In genomic region chr3:89339416-89339815, GRCm38 (mm10) we compare ENCODE assay signal across 9 mouse cellular contexts. TPM values are rescaled to one million over a fixed set of nuclear protein-coding genes. Genes with fewer than 3 reads are reported as not detected.
DNase-seq lines count a peak whose midpoint lies in the region; ATAC-seq and TF ChIP-seq lines count a peak whose summit lies in the region.
"Had no signal": no experiment of that assay in that cellular context is flagged by ENCODE, and none has a peak within 500 bp of the region (broad histone marks: within the 10 kb centered on the region; RNA-seq: fewer than 3 reads in every experiment).

No protein-coding gene starts in this region.

- no peak overlapping the region for H3K9ac ChIP-seq in stomach, embryonic 14.5 days (replicated peaks; ENCODE audit: low read depth, low read length)

- peaks cover 59% of the 10 kb centered on the region for H3K4me1 ChIP-seq in E14TG2a.4 (replicated peaks; ENCODE audit: low read depth, low read length)
- peaks cover 32% of the 10 kb centered on the region for H3K4me1 ChIP-seq in stomach, embryonic 14.5 days (ENCODE audit: control insufficient read depth, insufficient read depth, low read length)

- H3K4me3 ChIP-seq in E14TG2a.4 (replicated peaks; ENCODE audit: low read length): peak overlapping the region; percentile 88
- H3K4me3 ChIP-seq in stomach, embryonic 14.5 days (ENCODE audit: low read depth, low read length): no peak overlapping the region

- H3K36me3 ChIP-seq in E14TG2a.4 (ENCODE audit: insufficient read depth, low read length): peaks cover 49% of the 10 kb centered on the region
- H3K36me3 ChIP-seq in stomach, embryonic 14.5 days (ENCODE audit: control insufficient read depth, insufficient read depth, low read length): peaks cover 3% of the 10 kb centered on the region; the same call in 1 of the 2 replicates

- peaks cover 9% of the 10 kb centered on the region for H3K27me3 ChIP-seq in E14TG2a.4 (ENCODE audit: insufficient read depth, low read length)
- H3K27me3 ChIP-seq in stomach, embryonic 14.5 days (ENCODE audit: control insufficient read depth, insufficient read depth, low read length): no peaks in the 10 kb centered on the region

- no peaks in the 10 kb centered on the region for H3K9me3 ChIP-seq in E14TG2a.4 (ENCODE audit: low read length)
- no peaks in the 10 kb centered on the region for H3K9me3 ChIP-seq in stomach, embryonic 14.5 days (ENCODE audit: control insufficient read depth, low read depth, low read length)

- 26% methylated on average over 8 of the region's 8 CpGs for WGBS in stomach, embryonic 14.5 days

- 0 out of 2 replicates have a peak overlapping the region, but pooled peaks have one; percentile 92 for H3K27ac ChIP-seq in stomach, embryonic 14.5 days (ENCODE audit: low read length)

- intact Hi-C loops in heart, postnatal 36 days (cut with DNase I): no loop called here

- TF ChIP-seq CTCF in E14TG2a.4 (conservative IDR thresholded peaks at IDR 0.05; ENCODE audit: low read length): peak; percentile 100

- no peak overlapping the region; the same call in 1 of the 2 replicates for H3K4me2 ChIP-seq in stomach, embryonic 14.5 days (replicated peaks; ENCODE audit: low read depth, low read length)

- peak; percentile 49 to 59 for DNase-seq in frontal cortex, postnatal 14 days (ENCODE audit: low spot score in 2 of 2)
- no peak for DNase-seq in frontal cortex, postnatal 10 days (ENCODE audit: low spot score in 2 of 2)
- DNase-seq in cerebellum, postnatal 36 days: peak; percentile 59 to 62
- peak; percentile 65 to 72 for DNase-seq in heart, postnatal 36 days
- DNase-seq in layer of hippocampus, postnatal 14 days (ENCODE audit: low spot score in 2 of 2): peak; percentile 66 to 69
- peak; percentile 80 to 85 for DNase-seq in lung, postnatal 4 days

- no peak for ATAC-seq in stomach, embryonic 14.5 days (ENCODE audit: insufficient number of reproducible peaks, insufficient read depth, low FRiP score, low read depth)

RNA-seq across cellular contexts. Expression of gene Efna4, which starts 1.6 kb away (rescaled TPM):
- under 1 TPM; 0.19 to 0.22 TPM for total RNA-seq in heart, postnatal 36 days (2021)
- total RNA-seq in layer of hippocampus, postnatal 14 days (2021): 1 to 10 TPM; 1.0 to 1.8 TPM
- 24.0 and 25.3 TPM in 2 replicates for polyA plus RNA-seq in stomach, embryonic 14.5 days (2014; fragmentation: Nextera tagmentation; extraction: Ambion mirVana)
- total RNA-seq: neutrophil, adult 5-6 weeks had no signal

RNA-seq across cellular contexts. Expression of gene Adam15, which starts 10.4 kb away (rescaled TPM):
- total RNA-seq in heart, postnatal 36 days (2021): 10 to 100 TPM; 56.5 to 62.6 TPM
- total RNA-seq in layer of hippocampus, postnatal 14 days (2021): 100 to 1,000 TPM; 114 to 115 TPM
- polyA plus RNA-seq in stomach, embryonic 14.5 days (2014; fragmentation: Nextera tagmentation; extraction: Ambion mirVana): 27.9 and 28.5 TPM in 2 replicates

RNA-seq across cellular contexts. Expression of gene Efna3, which starts 16.7 kb away (rescaled TPM):
- not detected for total RNA-seq in heart, postnatal 36 days (2021)
- 10 to 100 TPM; 57.8 to 62.7 TPM for total RNA-seq in layer of hippocampus, postnatal 14 days (2021)
- polyA plus RNA-seq in stomach, embryonic 14.5 days (2014; fragmentation: Nextera tagmentation; extraction: Ambion mirVana): 10.9 and 11.6 TPM in 2 replicates
- total RNA-seq: neutrophil, adult 5-6 weeks had no signal

RNA-seq across cellular contexts. Expression of gene Dcst2, which starts 22.4 kb away (rescaled TPM):
- total RNA-seq in heart, postnatal 36 days (2021): not detected
- under 1 TPM; 0.41 to 0.76 TPM for total RNA-seq in layer of hippocampus, postnatal 14 days (2021)
- polyA plus RNA-seq in stomach, embryonic 14.5 days (2014; fragmentation: Nextera tagmentation; extraction: Ambion mirVana): 0.18 and 0.42 TPM in 2 replicates
- total RNA-seq: neutrophil, adult 5-6 weeks had no signal

RNA-seq across cellular contexts. Expression of gene Dcst1, which starts 25.6 kb away (rescaled TPM):
- not detected for total RNA-seq in heart, postnatal 36 days (2021)
- under 1 TPM in 1 of 2 experiments, not detected in 1; 0.21 TPM for total RNA-seq in layer of hippocampus, postnatal 14 days (2021)
- 0.11 and 0.55 TPM in 2 replicates for polyA plus RNA-seq in stomach, embryonic 14.5 days (2014; fragmentation: Nextera tagmentation; extraction: Ambion mirVana)
- total RNA-seq: neutrophil, adult 5-6 weeks had no signal

Comparison
In these comparisons a context has a peak if more than half of its experiments do, and no peak if none do; other contexts are left out.
1. DNase-seq: peak in frontal cortex, postnatal 14 days (2 of 2), cerebellum, postnatal 36 days (2 of 2), heart, postnatal 36 days (2 of 2), layer of hippocampus, postnatal 14 days (2 of 2) and lung, postnatal 4 days (2 of 2); none in frontal cortex, postnatal 10 days (0 of 2).
2. RNA of gene Efna3, which starts 16.7 kb away (total RNA-seq): 57.8 to 62.7 TPM in layer of hippocampus, postnatal 14 days; not detected in heart, postnatal 36 days; every median in the first group is over 10 times any median in the second.